Mouse (Mus musculus) thymus, adult 2 months (tissue): ENCODE results near the gene Ppm1g.

Experiments used
- CTCF ChIP-seq: fragments of 200-500 bp; IDR thresholded peaks from 2 replicates; pipeline ENCODE4 v1.5.1; 2012; ENCODE audit warnings: mild to moderate bottlenecking, control low read depth, low read length, moderate library complexity, borderline replicate concordance; ENCODE audit not compliant: control insufficient read depth, poor library complexity, insufficient read depth; ENCODE audit errors: extremely low read depth
- POLR2A ChIP-seq: fragments of 200-500 bp; IDR thresholded peaks from 2 replicates; pipeline ENCODE4 v1.6.1; 2012; ENCODE audit warnings: mild to moderate bottlenecking, low read length, control low read depth, moderate library complexity; ENCODE audit not compliant: control insufficient read depth, poor library complexity, insufficient read depth; ENCODE audit errors: extremely low read depth

- TF ChIP-seq CTCF (no peak), POLR2A (no peak)
These were observed 33.3 kb upstream of the Ppm1g start for GRCm38 (mm10) chr5:31253806-31254205.
